Mouse (Mus musculus): ENCODE data around the gene Appl2. TPM values are rescaled to one million over a fixed set of nuclear protein-coding genes. Genes with fewer than 3 reads are reported as not detected.

Gene Appl2
- polyA plus RNA-seq, 1 experiment from 2014 or later: 35.7 TPM

DNA sequence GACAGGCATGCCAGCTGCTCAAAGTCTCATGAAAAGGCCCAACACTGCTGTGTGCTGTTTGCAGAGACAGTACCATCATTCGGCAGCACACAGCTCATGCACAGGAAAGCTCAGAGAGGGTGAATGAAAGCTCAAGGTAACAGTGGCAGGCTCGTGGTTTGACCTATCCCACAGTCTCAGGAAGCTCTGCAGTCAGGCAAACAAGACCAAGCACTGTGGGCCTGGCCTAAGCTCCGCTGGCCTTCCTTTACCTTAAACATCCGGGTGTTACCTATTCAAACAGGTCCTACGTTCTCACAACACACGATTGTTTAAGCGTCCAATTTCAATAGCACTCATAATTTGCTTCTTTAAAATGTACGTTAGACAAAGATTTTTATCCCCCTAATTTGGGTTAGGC lies 4.4 kb downstream of the Appl2 start:
- 57% methylated on average over 8 of the region's 8 CpGs for WGBS
- TF ChIP-seq CTCF (IDR thresholded peaks at IDR 0.05; ENCODE audit: low read depth): no peak
- H3K27ac ChIP-seq (ENCODE audit: low read depth): no peak overlapping the region

DNA sequence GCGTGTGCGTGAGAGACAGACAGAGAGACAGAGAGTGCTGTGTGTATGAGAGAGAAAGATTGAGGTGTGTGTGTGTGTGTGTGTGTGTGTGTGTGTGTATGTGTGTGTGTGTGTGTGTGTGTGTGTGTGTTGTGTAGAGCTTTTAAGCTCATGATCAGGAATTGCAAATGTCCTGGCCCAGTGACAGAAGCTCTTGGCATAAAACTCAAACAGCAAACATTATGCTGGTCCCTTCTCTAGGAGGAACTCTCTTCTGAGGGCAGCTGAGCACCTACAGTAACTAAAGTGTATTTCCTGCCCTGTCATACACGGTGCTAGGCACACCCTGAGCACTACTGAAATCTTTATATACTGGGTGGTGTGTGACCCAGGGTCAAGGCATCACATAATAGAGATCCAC lies 6.9 kb downstream of the Appl2 start:
- Histone ChIP-seq H3K27me3 (ENCODE audit: insufficient read depth, low read length) (no peaks in the 10 kb centered on the region), H3K4me2 (no peak overlapping the region), H3K9me3 (ENCODE audit: low read depth, low read length) (no peaks in the 10 kb centered on the region), H3K36me3 (ENCODE audit: insufficient read depth) (0 out of 2 replicates have a peak, but pooled peaks cover 7% of the 10 kb centered on the region), H3K4me3 (ENCODE audit: low read depth, low read length) (no peak overlapping the region), H3K9ac (no peak overlapping the region), H3K4me1 (ENCODE audit: insufficient read depth) (peaks cover 10% of the 10 kb centered on the region; the same call in 1 of the 2 replicates), H3K27ac (ENCODE audit: low read depth) (no peak overlapping the region)
- DNase-seq (no peak), ATAC-seq (ENCODE audit: insufficient read depth) (no peak)
- WGBS: 70% methylated on average over 3 of the region's 3 CpGs
- TF ChIP-seq CTCF (IDR thresholded peaks at IDR 0.05; ENCODE audit: low read depth): no peak

More for the DNA sequence above, 4.4 kb downstream of the Appl2 start:
- peaks cover 6% of the 10 kb centered on the region; the same call in 1 of the 2 replicates for H3K4me1 ChIP-seq (ENCODE audit: insufficient read depth)
- no peak overlapping the region for H3K4me3 ChIP-seq (ENCODE audit: low read depth, low read length)
- no peak overlapping the region for H3K9ac ChIP-seq
- 0 out of 2 replicates have a peak, but pooled peaks cover 7% of the 10 kb centered on the region for H3K36me3 ChIP-seq (ENCODE audit: insufficient read depth)
- no peak overlapping the region for H3K4me2 ChIP-seq
- no peaks in the 10 kb centered on the region for H3K9me3 ChIP-seq (ENCODE audit: low read depth, low read length)
- H3K27me3 ChIP-seq (ENCODE audit: insufficient read depth, low read length): no peaks in the 10 kb centered on the region
- ATAC-seq (ENCODE audit: insufficient read depth) (no peak), DNase-seq (no peak)

DNA sequence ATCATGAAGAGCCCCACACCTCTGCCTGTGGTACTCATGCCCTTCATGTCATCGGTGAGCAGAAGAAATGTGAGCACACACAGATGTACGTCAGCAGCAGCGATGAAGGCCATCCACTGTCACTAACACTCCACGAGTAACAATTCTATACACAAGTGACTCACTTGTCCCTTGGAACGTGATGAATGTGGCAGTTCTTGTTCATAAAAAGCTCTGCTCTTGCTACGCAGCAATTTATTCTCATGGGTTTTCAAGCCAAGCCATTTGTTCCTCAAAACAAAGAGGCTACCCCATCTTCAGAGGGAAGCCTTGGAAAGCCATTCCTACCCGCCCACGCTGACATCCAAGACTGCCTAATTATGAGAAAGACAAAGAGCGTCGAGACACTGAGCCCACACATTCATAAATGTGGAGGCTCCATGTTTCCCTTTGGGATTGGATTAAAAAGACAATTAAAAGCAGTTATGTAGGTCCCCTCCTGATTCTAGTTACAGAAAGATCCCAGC lies 8.6 kb downstream of the Appl2 start:
- 84% methylated on average over 10 of the region's 10 CpGs for whole genome bisulfite sequencing
- 0 out of 2 replicates have a peak, but pooled peaks cover 7% of the 10 kb centered on the region for H3K36me3 ChIP-seq (ENCODE audit: insufficient read depth)
- no peak overlapping the region for H3K4me3 ChIP-seq (ENCODE audit: low read depth, low read length)
- H3K9me3 ChIP-seq (ENCODE audit: low read depth, low read length): no peaks in the 10 kb centered on the region
- H3K27ac ChIP-seq (ENCODE audit: low read depth): no peak overlapping the region
- no peak for DNase-seq
- ATAC-seq (ENCODE audit: insufficient read depth): no peak
- TF ChIP-seq CTCF (IDR thresholded peaks at IDR 0.05; ENCODE audit: low read depth): no peak
- no peak overlapping the region for H3K4me2 ChIP-seq
- H3K9ac ChIP-seq: no peak overlapping the region
- peaks cover 6% of the 10 kb centered on the region; the same call in 1 of the 2 replicates for H3K4me1 ChIP-seq (ENCODE audit: insufficient read depth)
- H3K27me3 ChIP-seq (ENCODE audit: insufficient read depth, low read length): no peaks in the 10 kb centered on the region

DNA sequence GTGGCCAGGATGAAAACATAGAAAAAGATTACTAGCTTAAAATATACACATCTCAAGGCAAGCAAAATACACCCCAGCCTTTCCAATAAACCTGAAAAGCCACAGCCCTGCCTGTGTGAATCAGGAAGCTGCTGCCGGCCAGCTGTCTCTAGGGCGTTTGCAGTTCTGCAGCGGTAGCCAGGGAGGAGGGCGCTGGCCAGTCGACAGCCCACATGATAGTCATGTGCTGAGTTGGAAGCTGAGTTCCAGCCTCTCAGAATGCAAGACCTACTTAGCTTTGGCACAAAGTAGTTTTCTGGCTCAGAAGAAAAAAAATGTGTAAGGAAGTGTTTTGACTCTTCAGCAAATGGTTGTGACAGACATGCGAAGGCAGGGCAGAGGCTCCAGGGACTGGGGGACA lies 11.2 kb downstream of the Appl2 start:
- peak overlapping the region; percentile 24; the same call in 1 of the 2 replicates for H3K27ac ChIP-seq (ENCODE audit: low read depth)
- H3K4me2 ChIP-seq: no peak overlapping the region
- no peak overlapping the region for H3K4me3 ChIP-seq (ENCODE audit: low read depth, low read length)

DNA sequence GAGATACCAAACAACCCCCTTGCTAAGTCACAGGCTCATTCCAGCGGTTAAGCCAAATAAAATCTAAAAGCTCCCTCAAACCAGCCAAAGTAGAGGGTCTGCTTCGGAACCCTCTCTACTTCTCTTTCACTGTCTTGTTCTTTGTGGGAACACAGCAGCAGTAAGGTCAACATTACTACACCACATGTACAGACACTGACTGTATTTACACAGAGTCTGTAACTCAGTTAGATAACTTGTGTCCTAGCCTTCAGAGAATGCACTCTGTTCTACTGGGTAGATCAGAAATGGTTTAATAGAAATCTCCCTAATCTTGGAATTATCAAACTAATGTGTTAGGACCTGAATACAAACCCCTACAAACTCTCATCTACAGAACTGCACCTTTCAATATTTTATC lies 12.3 kb downstream of the Appl2 start:
- Histone ChIP-seq H3K4me3 (ENCODE audit: low read depth, low read length) (no peak overlapping the region), H3K9ac (no peak overlapping the region), H3K4me2 (no peak overlapping the region), H3K27ac (ENCODE audit: low read depth) (peak overlapping the region; percentile 24; the same call in 1 of the 2 replicates), H3K9me3 (ENCODE audit: low read depth, low read length) (no peaks in the 10 kb centered on the region), H3K4me1 (ENCODE audit: insufficient read depth) (peaks cover 5% of the 10 kb centered on the region; the same call in 1 of the 2 replicates), H3K36me3 (ENCODE audit: insufficient read depth) (0 out of 2 replicates have a peak, but pooled peaks cover 7% of the 10 kb centered on the region), H3K27me3 (ENCODE audit: insufficient read depth, low read length) (no peaks in the 10 kb centered on the region)
- DNase-seq: no peak
- no peak for TF ChIP-seq CTCF (IDR thresholded peaks at IDR 0.05; ENCODE audit: low read depth)
- WGBS: 86% methylated on average over 2 of the region's 2 CpGs
- no peak for ATAC-seq (ENCODE audit: insufficient read depth)

More for the DNA sequence above, 11.2 kb downstream of the Appl2 start:
- Histone ChIP-seq H3K4me1 (ENCODE audit: insufficient read depth) (peaks cover 5% of the 10 kb centered on the region; the same call in 1 of the 2 replicates), H3K9me3 (ENCODE audit: low read depth, low read length) (no peaks in the 10 kb centered on the region), H3K27me3 (ENCODE audit: insufficient read depth, low read length) (no peaks in the 10 kb centered on the region), H3K36me3 (ENCODE audit: insufficient read depth) (0 out of 2 replicates have a peak, but pooled peaks cover 7% of the 10 kb centered on the region), H3K9ac (no peak overlapping the region)
- 17% methylated on average over 6 of the region's 6 CpGs for WGBS
- ATAC-seq (ENCODE audit: insufficient read depth) (peak; percentile 79), DNase-seq (peak; percentile 71)
- no peak for TF ChIP-seq CTCF (IDR thresholded peaks at IDR 0.05; ENCODE audit: low read depth)

DNA sequence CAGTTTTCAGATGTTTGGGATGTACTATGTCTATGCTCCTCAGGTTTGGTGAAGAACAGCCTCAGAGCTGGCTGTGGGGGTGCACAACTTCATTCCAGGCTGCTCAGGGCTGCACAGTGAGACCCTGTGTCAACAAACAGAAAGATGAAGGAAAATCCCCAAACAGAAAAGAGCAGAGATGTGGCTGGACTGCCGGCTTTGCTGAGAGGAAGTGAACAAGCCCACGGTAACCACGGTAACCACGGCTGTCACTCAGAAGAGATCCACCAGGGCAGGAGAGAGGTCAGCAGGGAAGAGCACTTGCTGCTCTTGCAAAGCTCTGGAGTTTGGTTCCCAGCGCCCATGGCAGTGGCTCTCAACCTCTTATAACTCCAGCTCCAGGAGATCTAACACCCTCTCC lies 14.1 kb downstream of the Appl2 start:
- Histone ChIP-seq H3K4me1 (ENCODE audit: insufficient read depth) (peaks cover 5% of the 10 kb centered on the region; the same call in 1 of the 2 replicates), H3K9me3 (ENCODE audit: low read depth, low read length) (no peaks in the 10 kb centered on the region), H3K9ac (no peak overlapping the region), H3K4me3 (ENCODE audit: low read depth, low read length) (no peak overlapping the region), H3K36me3 (ENCODE audit: insufficient read depth) (0 out of 2 replicates have a peak, but pooled peaks cover 1% of the 10 kb centered on the region), H3K27ac (ENCODE audit: low read depth) (no peak overlapping the region), H3K27me3 (ENCODE audit: insufficient read depth, low read length) (no peaks in the 10 kb centered on the region), H3K4me2 (no peak overlapping the region)
- ATAC-seq (ENCODE audit: insufficient read depth) (peak; percentile 23; the same call in 1 of the 2 replicates), DNase-seq (peak; percentile 44)
- 10% methylated on average over 5 of the region's 5 CpGs for WGBS
- no peak for TF ChIP-seq CTCF (IDR thresholded peaks at IDR 0.05; ENCODE audit: low read depth)

DNA sequence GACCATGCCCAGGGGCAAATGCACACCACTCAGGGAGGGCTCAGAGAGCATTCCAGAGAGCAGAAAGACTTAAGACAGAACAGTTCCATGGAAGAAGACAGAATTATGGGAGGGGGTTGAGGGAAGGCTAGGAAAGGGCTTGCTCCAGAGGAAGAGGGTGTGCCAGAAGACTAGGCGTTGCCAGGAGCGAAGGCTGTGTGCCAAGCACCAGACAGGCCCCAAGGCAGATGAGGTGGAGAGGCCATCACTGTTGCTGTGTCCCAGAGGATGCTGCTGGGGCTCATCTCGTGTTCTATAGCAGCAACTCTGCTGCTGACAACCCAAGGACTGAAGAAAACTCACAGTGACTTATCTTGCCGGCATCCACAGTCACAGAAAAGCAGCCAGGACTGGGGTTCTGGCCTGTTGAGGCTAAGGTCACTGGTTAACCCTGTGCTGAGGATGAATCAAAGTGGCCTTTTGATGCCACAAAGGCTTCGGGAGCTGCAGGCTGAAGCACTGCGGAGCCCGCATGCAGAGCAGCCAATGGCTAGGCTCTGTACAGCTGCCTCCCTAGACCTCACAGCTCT lies 15.6 kb downstream of the Appl2 start:
- WGBS: 61% methylated on average over 7 of the region's 7 CpGs
- no peaks in the 10 kb centered on the region for H3K9me3 ChIP-seq (ENCODE audit: low read depth, low read length)
- 0 out of 2 replicates have a peak, but pooled peaks cover 11% of the 10 kb centered on the region for H3K36me3 ChIP-seq (ENCODE audit: insufficient read depth)
- H3K9ac ChIP-seq: no peak overlapping the region
- no peak overlapping the region for H3K4me3 ChIP-seq (ENCODE audit: low read depth, low read length)
- no peak overlapping the region for H3K4me2 ChIP-seq
- H3K27me3 ChIP-seq (ENCODE audit: insufficient read depth, low read length): no peaks in the 10 kb centered on the region
- no peak for TF ChIP-seq CTCF (IDR thresholded peaks at IDR 0.05; ENCODE audit: low read depth)
- no peak for DNase-seq
- H3K27ac ChIP-seq (ENCODE audit: low read depth): no peak overlapping the region
- ATAC-seq (ENCODE audit: insufficient read depth): no peak
- peaks cover 5% of the 10 kb centered on the region; the same call in 1 of the 2 replicates for H3K4me1 ChIP-seq (ENCODE audit: insufficient read depth)

Measured in lung, embryonic 14.5 days (tissue).